Mouse (Mus musculus) T-helper 1 cell (primary cell): ENCODE measurements at regions not wholly inside any gene's neighbourhood (a gene's known extent, or its start where the extent isn't known, plus 50 kb on each side); places are given as distances from the start of the nearest gene placed in this dataset.

Source experiments
- in situ Hi-C: fragments of 300-600 bp; cut with MboI, MseI; formaldehyde crosslinking; loops from one replicate; pipeline ENCODE4 v1.15.1; 2025; ENCODE audit warnings: high pct_unique_total_duplicates

- in situ Hi-C loops, result no loop called here
These were observed 179.5 kb upstream of the Tmem72 start for GRCm38 (mm10) chr6:116896132-116896630.

- in situ Hi-C loops, result no loop called here
These were observed 185.1 kb upstream of the Tmem72 start for GRCm38 (mm10) chr6:116901816-116902215.

DNA sequence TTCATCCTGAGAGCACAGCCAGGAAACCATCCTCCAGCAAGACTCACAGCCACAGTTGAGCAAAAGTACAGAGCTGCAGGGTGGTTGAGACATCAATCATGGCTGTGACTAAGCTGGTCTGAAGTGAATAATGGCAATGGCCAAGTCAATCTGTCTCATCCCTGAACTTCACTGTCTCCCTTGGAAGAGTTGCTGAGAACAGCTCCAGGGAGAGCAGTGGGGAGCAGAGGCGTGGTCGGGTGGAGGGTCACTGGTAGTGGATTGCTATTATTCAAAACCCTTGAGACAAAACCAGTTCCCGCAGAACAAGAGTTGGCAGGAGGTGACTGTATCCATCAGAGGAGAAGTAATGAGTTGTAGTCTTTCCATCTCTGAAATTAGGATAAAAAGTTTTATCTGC is 185.7 kb upstream of the Tmem72 start:
- in situ Hi-C loops, result no loop called here

DNA sequence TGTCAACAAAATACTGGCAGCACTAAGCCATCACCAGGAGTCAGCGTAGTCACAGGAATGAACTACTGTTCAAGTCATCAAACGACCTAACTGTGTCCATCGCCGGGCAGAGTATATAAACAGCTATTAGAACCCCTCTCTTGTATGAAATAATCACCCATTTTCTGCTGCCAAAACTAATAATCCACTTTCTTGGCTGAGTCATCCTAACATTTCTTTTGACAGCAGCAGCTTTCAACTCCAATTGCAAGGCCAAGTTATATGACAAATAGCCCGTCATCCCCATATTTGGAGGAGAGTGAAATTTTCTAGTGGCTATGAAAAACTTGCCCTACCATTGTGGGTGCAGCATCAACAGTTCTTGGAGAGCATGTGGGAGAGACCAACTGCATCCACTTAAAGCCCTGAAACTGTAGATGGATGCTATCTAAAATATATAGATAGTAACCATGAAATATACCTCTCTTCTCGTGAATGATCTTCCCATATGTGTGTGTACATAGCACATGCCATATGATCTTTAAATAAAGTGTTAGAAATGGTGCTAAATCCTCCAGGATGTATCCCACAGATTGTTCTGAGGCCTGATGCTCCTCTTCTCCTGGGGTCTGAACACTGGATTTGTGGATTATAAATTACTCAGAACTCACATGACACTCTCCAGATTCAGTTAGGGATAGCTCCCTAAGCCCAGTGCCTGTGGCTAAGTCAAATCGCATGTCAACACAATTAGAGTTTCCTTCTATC is 189.9 kb upstream of the Tmem72 start:
- in situ Hi-C loops, result no loop called here

- in situ Hi-C loops, result no loop called here
These were observed 193.9 kb upstream of the Tmem72 start for GRCm38 (mm10) chr6:116910607-116911006.

DNA sequence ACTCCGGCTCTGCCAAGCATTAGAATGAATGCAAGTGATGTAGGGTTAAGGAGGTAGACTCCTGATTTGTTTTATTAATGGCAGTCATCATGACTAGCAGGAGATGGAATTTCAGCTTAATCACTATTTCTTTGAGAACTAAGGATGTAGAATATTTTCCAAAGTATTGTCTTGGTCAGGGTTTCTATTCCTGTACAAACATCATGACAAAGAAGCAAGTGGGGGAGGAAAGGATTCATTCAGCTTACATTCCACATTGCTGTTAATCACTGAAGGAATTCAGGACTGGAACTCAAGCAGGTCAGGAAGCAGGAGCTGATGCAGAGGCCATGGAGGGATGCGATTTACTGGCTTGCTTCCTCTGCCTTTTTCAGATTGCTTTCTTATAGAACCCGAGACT is 195.4 kb upstream of the Tmem72 start:
- in situ Hi-C loops, result no loop called here

DNA sequence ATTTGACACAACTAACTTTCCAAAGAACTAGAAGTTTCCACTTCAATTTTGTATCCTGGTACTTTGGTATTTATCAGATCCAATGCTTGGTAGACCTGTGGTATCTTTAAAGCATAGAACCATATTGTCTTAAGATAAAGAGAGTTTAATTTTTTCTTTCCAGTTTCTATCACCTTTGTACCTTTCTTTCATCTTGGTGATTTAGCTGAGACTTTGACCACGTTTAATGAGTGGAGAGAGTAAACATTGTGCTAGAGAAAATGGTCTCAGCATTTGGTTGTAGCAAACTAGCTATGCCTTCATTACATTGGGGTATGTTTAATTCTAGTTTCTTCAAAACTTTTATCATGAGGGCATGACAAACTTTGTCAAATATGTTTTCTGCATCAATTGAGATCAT is 197.4 kb upstream of the Tmem72 start:
- in situ Hi-C loops, result no loop called here

GRCm38 (mm10) chr6:116935024-116935423 is 218.3 kb upstream of the Tmem72 start:
- in situ Hi-C loops, result no loop called here

- in situ Hi-C loops, result no loop called here
These were observed 224.9 kb upstream of the Tmem72 start for GRCm38 (mm10) chr6:116941576-116941975.

- in situ Hi-C loops, result no loop called here
These were observed 225.6 kb upstream of the Cxcl12 start for GRCm38 (mm10) chr6:116942696-116943095.

GRCm38 (mm10) chr6:116946083-116946732 is 222.1 kb upstream of the Cxcl12 start:
- in situ Hi-C loops, result no loop called here

- in situ Hi-C loops, result no loop called here
These were observed 208.7 kb upstream of the Cxcl12 start for GRCm38 (mm10) chr6:116959611-116960010.

DNA sequence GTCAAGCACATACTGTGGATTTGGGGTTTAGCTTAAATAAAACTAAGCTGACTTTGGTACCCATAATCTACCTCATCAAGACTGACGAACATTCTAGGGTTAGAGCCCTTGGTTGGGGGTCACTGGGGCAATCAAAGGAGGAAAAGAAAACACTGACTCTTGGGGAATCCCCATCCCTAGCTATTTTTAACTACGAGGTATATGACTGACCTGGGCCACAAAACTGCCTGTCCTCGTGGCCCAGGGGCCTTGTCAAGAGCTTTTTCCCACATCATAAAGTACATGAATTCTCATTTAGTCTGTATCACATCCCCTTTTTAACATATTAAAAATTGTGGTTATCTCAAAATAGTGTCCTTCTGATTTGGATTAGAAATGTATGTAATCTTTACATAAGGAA is 207.7 kb upstream of the Cxcl12 start:
- in situ Hi-C loops, result no loop called here

- in situ Hi-C loops, result no loop called here
These were observed 201.9 kb upstream of the Cxcl12 start for GRCm38 (mm10) chr6:116966436-116966835.

DNA sequence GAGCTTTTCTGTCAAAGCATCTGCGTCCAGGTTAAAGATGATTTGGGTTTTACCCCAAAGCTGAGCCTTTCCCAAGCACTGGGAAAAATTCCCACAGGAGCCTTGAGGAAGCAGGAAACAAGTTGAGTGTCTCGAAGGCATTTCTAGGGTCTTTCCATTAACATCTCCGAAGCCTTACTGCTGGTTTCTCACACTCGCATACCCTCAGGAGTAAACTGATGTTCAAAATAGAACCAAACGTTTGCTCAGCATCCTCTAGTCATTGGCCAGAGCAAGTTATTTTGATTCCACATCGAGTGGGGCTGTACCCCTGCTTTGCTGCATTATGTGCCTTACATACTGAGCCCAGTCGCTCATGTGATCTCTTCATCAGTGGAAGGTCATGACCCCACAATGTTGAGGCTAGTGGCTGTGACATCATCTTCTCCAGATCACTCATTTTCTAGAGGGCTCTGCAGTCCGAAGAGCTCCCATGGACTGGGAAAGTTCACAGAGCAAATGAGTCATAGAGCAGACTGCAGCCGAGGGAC is 198.9 kb upstream of the Cxcl12 start:
- in situ Hi-C loops, result no loop called here

DNA sequence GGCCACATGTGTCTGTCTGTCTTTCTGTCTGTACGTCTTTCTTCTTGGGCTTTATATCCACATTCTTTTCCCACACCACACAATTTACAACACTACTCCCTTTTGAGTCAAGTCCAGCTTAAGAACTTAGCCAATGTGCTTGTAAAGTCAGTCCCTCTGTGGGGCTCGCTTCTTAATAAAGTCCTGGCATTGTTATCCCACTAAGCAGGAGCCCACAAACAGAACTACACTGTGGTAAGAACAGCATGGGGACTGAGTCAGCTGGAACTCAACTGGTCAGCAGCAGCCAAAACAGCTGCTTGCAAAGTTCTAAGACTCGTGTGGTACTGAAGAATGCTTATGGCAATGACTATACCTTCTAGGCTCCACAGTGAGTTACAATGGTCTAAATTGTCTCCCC is 193.5 kb upstream of the Cxcl12 start:
- in situ Hi-C loops, result no loop called here

DNA sequence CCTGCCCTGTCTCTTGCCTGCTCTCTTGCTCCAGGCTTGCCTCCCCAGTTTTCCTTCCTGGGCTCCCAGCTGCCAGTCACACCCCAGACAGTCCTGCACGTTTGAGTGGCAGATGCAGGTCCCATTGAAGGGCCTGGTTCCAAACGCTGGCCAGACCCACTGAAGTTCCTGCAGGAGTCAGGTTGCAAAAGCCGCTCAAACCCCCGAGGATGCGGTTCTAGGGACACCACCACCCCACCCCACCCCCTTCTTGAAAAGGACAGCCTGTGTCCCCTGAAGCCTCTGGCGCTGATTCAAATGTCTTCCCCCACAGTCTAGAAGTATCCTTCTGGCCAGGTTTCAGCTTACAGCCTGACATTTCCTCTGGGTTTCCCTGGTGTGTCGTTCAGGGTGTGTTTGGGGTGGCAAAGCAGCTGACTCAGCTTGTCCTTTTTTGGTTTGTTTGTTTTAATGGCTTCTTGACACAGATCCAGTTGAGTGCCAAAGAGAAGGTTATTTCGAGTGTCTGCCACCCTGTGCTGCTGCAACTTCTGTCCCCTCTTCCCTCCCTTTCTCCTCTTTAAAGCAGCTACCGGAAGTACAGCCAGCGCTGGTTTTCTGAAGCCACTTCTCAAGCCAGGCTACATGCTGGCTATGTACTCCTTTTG is 187.9 kb upstream of the Cxcl12 start:
- in situ Hi-C loops, result no loop called here

GRCm38 (mm10) chr6:116985147-116985737 is 183.1 kb upstream of the Cxcl12 start:
- in situ Hi-C loops, result no loop called here

DNA sequence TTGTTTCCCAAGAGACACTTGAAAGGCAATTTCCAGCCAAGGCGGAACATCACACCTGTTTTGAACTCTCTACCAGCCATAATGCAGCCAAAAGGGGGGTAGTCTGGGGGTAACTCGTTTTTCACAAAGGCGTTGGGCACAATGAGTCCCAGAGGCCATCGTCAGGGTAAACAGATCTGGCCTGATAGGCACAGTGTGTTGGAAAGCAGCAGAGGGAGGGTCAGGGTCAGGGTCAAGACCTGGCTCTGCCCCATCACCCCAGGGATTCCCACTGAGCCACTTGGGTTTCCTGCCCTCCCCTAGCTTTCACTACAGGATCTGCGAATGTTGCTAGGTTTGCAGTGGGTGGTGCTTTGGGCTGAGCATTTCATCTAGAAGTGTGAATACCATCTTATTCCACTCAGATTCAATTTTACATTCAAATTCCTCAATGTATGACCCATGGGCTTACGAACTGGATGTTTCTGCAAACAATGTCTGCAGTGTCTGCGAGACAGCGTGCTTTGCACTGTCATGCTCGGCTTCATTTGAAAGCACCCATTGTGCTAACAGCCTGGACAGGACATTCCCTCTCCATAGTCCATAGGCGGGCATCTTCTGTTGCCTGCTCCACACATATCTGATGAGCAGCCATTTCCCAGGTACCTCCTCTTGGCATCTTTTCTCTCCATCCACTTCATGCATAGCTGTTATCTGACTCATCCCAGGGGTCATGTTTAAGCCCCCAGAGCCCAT is 181.9 kb upstream of the Cxcl12 start:
- in situ Hi-C loops, result no loop called here

DNA sequence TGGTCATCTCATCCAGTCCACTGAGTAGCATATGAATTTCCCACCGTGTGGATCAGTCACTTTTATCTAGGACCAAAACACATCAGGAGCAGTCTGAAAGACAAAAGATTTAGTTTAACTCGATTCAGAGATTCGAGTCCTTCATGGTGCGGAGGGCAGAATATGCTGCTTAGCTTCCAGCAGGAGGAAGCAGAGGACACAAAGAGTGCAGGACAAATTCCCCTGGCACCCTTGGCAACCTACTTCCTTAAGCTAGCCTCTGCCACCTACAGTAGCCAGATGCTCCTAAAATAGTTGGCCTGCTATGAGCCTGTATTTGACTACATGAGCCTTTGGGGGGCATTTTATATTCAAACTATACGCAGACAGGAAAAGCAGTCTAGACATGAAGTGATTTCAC is 181.1 kb upstream of the Cxcl12 start:
- in situ Hi-C loops, result no loop called here

- in situ Hi-C loops, result no loop called here
These were observed 169.2 kb upstream of the Cxcl12 start for GRCm38 (mm10) chr6:116998948-116999682.
